Mouse (Mus musculus): ENCODE results near the gene Spaca4.

Spaca4 gene

DNA sequence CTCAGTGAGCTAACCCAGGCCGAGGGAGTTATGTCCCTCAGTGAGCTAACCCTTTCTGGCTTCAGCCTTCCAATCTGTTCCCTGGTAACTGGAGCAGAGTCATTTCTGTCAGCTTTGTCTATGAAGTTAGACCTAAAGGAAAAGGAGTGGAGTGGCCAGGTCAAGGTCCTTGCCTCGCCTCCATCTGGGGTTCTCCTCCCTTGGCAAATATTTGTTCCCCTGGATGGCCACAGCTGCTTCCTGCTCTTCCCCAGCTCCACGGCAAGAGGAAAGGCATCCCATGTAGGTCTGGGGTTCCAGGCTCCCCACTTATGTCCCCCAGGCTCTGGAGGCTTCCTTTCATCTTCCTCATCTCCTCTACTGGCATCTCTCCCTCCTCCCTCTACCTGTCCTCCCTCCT is 2.0 kb upstream of the Spaca4 start:
- no peak for DNase-seq (ENCODE audit: low read depth, low spot score)

DNA sequence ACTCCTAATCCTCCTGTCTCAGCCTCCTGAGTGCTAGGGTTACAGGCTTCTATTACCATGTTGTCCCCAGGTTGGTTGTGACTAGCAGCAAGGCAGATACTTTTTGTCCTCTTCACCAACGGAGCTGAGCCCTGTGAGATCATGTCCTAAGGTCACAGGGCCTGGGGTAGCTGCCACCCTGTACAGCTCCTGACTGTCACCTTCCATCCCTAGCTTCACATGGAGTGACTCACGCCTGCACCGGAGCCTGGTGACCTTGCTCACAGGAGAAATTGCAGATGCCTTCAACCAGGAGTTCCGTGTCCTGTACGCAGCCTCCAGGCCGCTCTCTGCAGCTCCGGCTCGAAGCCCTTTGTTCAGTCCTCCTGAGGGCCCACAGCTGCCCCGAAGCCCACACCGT is 806 bp upstream of the Spaca4 start:
- DNase-seq (ENCODE audit: low read depth, low spot score), result no peak

DNA sequence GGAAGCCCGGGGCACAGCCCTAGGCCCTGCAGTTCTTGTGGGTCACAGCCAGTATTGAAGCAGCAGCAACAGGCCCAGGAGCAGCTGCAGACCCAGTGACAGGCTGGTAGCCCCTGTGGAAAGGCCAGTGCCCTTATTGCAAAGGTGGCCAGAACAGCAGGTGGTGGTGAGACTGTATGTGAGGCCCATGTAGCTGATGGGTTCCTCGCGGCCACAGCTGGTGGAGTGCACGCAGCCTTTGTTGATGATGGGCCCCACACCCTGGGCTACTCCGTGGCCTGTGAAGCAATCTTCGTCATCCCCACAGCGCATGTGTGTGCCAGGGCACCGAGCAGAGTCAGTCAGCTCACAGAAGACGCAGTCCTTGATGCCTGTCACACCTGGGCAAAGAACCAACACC is 462 bp downstream of the Spaca4 start:
- DNase-seq (ENCODE audit: low read depth, low spot score), result no peak

DNA sequence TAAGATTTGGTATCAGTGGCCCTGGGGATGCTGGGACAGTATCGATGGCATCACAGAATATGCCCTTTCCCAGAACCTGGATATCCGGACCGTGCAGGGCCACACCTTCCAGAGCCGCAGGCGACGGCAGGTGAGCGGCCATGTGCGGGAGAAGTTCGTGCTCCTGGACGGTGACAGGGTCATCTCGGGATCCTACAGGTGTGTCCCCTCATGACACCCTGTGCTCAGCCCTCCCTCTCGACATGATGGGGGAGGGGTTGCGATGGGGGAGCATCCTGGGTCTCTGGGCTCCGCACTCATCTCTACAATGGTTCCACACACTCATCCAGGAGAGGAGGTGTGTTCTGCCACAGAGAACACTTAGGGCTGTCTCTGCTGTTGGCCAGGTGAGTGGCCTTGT is 1.8 kb downstream of the Spaca4 start:
- no peak for DNase-seq (ENCODE audit: low read depth, low spot score)

DNA sequence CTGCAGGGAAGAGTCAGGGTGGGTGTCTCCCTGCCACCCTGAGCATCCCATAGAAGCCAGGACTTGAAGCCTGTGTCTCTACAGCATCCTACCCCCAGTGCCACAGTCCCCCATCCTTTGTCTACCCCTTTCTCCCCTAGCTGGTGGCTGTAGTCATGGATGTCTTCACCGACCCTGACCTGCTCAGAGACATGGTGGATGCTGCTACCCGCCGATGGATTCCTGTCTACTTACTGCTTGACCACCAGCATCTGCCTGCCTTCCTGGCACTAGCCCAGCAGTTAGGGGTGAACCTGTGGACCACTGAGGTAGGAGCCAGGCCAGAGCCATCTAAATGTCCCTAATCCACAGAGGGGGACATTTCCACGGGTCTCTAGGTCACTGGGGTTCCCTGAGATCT is 2.3 kb downstream of the Spaca4 start:
- no peak for DNase-seq (ENCODE audit: low read depth, low spot score)

DNA sequence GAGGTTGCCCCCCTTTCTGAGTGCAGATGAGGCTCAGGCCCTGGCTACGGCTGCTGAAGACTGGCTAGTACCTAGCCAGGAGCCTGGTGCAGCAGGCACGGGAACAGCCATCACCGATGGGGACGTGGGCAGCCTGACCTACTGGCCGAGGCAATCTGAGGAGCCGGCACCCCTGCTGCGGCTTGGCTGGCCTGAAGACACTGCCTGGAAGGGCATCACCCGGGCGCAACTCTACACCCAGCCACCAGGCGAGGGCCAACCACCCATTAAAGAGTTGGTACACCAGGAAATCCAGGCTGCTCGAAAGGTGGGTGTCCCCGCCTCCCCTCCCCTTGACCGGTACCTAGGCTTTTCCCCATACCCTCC is 3.3 kb downstream of the Spaca4 start:
- no peak for DNase-seq (ENCODE audit: low read depth, low spot score)

DNA sequence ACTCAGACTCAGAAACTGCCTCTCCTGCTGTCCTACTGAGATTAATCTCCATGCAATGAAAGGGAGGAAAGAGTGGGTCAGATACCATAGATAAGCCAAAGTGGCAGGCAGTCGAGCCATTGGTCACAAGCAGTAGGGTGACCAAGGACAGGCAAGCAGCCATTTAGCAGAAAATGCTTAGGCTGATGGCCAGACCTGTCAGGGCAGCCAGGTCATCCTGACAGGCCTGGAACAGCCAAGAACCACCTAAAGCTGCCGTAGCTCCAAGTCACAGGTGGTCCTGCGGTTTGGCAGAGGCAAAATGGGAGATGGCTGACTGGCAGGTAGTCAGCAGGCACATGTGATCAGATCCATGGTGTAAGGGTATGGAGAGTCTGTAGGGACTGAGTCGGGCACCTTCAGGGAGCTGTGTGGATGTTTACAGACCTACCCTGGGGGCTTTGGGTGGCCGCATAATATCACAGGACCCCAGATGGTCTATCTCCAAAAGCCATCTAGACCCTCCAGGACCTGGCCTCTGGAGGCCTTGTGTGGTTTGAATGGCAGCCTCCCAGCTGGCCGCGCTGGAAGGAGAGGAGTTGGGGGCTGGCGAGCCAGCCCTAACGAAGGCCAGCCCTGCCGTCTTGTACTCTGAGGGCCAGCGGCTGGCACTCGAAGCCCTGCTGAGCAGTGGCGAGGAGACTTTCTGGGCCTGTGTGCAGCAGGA is 3.8 kb downstream of the Spaca4 start:
- DNase-seq (ENCODE audit: low read depth, low spot score), result no peak

DNA sequence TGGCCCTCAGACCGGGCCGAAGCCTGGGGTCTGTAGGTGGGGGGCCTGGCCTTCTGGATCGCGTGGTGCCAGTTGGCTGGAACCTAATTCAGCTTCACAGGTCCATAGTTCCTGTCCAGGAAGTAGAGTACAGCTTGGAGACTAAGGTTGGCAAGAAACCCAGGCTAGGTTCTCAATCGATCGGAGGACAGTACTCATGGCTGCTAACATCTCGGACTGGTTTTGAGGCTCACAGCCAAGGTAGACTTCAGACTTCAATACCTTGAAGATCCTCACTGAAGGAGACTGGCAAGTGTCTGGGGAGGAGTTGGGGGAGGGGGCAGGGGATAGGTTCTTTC is 4.4 kb downstream of the Spaca4 start:
- no peak for DNase-seq (ENCODE audit: low read depth, low spot score)

DNA sequence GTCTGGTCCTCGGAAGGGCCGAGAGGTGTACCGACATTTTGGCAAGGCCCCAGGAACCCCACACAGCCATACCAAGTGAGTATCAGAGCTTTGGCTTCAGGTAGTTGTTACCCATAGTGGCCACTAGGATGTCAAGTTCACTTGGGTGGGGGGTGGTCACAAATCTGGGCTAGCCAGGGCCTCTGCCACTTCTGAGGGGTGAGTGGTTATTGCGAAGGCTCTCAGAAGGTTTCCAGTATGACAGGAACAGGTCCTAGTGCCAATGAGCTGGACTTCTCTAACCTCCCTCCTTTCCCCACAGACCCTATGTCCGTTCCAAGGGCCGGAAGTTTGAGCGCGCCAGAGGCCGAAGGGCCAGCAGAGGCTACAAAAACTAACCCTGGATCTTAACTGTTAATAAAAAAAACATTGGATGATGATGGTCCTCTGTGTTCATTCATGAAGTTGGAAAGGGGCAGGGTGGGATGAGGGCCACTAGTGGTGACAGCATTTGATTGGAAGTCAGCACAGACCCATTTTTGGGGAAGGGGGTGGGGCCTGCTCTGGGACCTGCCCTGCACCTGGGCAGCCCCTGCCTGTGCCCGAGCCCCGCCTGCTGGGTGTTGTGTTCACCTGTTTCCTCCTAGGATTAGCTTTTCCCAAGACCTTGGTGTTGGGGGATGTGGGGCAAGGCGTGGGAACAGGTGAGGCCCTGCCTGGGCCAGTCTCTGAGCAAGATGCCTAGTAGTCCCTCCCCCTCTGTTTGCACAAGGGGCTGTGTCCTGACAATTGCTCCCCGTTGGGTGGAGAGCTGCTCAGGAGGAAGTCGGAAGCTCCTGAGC is 5.0 kb downstream of the Spaca4 start, which contains the start of gene Fam83e:
Fam83e (plus strand) TSS at position 800 of the 821 bp plus-strand sequence.
- DNase-seq (ENCODE audit: low read depth, low spot score), result no peak

DNA sequence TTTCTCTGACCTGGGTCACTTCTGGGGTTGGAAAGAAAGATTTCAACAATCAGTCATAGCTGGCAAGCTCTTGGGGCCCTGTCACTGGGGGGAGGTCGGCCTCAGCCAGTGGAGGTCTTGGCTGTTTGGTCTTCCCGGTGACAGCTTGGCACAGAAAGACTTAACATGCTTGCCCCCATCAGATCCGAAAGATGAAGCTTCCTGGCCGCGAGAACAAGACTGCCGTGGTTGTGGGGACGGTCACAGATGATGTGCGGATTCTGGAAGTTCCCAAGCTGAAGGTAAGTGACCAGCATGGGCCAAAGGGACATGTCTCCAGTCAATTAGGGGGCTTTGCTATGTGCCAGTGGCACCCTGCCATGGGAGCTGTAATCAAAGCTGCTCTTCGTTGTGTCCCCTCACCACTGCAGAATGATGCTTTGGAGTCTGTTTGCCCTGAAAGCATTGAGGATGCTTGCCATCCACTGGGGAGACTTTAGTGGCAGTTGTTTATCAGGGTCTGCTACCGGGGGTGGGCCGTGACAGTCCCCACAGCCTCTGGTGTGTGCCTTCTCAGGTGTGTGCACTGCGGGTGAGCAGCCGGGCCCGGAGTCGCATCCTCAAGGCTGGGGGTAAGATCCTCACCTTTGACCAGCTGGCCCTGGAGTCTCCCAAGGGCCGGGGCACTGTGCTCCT is 5.7 kb downstream of the Spaca4 start:
- no peak for DNase-seq (ENCODE audit: low read depth, low spot score)

DNA sequence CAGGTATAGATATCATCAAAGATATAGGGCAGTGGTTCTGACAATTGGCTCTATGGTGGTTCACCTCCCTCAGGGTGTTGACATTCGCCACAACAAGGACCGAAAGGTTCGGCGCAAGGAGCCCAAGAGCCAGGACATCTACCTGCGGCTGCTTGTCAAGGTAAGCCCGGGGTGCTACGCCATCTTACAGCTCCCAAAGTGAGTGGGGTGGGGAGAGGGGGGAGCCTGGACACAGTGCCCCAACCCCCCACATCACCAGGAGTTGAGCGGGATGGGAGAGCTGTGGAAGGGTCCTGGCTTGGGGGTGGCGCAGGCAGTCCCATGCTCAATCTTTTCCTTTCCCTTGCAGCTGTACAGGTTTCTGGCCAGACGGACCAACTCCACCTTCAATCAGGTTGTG is 6.4 kb downstream of the Spaca4 start:
- no peak for DNase-seq (ENCODE audit: low read depth, low spot score)

DNA sequence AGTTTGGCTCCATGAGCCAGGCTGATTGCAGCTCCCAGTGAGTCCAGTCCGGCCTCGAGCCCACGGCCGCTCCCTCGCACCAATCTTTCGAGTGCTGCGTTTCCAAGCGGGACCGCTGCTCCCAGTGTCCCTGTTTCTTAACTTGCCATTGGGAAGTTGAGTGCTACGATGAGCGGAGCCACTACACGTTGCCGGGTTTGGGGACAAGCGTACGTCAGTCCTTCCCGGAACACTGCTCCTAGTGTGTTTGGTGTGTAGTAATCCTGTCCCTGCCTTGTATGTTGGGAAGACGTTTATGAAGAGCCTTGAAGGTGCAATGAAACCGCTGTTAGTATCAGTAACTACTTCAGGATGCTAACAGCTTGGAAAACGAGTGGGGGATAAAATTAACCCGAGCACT is 7.3 kb downstream of the Spaca4 start:
- DNase-seq (ENCODE audit: low read depth, low spot score), result no peak

DNA sequence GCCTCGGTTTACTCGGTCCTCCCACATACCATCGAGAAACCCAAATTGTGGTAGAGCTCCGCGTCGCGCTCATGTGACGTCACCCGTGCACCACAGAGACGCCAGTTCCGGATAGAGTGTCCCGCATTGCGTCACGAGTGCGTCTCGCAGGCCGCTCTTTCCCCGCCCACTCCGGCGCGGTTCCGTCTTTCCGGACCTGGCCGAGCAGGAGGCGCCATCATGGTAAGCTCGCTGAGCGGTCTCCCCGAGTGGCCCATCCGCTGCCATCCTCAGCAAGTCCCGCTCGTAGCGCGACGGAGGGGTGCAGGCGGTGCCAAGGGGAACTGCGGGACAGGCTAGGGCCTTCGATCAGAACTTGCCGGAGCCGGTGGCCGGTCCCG is 7.7 kb downstream of the Spaca4 start, which contains the start of gene Sphk2:
Sphk2 (minus strand) TSS at position 85 of the 380 bp plus-strand sequence.
- peak; percentile 97 for DNase-seq (ENCODE audit: low read depth, low spot score)

DNA sequence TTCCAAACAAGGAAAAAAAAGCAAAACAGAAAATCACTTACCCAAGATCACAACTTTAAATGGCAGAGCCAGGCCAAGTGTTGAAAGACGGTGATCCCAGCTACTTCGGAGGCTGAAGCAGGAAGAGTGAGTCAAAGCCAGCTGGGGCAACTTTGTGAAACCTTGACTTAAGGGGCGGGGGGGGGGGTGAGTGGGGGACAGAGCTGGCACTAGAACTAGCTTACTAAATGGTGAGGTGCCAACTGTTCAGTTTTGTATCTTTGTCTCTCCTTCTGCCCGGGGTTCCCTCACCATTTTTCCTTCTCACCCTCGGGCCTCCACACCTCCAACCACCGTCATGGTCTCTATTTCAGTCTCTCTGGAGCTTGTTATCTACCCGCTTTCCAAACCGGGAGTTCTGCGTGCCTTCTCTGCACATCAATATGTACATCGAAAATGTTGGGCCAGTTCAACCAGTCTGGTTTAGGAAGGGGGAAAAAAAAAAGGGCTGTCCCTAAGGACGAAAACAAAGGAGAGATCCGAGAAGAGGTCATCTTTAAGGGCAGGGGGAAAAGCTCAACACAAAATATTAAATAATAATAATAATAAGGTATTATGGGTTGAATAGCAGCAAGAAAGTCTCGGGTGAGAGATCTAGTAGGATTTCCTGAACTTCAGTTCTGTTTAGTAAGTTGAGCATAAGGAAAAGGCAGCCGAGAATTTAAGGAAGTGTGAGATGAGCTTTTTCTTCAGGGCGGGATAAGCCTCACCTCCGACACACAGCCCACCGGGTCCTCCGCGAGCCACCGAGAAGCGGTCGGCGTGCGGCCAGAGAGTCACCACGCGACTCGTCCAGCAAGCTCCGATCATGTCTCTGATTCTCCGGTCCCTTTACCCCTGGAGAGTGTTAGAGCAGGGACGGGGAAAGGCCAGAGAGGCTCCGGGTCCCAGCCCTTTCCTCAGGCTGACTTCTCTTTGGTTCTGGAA is 8.4 kb downstream of the Spaca4 start:
- DNase-seq (ENCODE audit: low read depth, low spot score), result no peak

DNA sequence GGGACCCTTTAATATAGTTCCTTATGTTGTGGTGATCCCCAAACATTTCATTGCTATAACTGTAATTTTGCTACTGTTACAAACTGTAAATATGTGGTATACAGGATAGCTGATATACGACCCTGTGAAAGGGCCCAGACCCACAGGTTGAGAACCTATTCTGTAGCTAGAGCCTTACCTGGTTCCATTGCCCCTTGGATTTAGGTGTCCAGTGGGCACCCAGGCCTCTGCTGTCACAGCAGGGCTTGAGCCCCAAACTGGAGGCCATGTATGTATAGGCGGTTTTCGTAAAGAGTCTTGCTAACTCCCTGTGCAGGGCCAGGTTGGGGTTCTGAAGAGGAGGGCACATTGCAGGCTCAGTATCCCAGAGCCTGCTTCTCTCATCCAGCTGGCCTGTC is 9.2 kb downstream of the Spaca4 start:
- DNase-seq (ENCODE audit: low read depth, low spot score), result no peak

DNA sequence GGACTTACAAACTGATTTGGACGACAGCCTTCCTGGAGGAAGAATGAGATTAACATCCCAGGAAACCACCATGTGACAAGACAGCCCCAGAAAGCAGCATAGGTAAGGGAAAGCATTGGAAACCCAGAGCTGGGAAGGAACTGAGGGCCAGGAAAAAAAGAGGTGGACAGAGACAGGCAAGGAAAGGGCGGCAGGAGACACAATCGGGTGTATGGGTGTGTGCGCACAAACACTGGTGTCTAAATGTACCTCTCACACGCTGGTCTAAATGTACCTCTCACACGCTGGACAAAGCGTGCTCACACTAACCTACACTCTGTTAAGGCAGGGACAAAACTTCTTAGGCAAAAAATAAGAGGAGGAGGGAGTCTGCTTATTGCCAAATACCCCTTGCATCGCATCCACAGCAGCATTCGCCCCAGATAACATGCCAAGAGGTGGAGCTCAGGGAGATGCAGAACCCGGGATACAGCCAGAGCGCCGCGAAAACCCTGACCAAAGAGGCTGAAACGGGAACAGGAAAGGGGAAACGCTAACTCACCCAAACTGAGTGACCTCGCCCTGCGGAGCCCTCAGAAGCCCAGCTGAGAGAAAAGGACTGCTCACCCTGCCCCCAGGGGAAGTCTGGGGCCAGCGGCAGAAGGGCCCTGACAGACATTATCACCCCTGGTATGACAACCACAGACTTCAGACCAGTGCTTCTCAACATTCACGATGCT is 9.7 kb downstream of the Spaca4 start:
- no peak for DNase-seq (ENCODE audit: low read depth, low spot score)

DNA sequence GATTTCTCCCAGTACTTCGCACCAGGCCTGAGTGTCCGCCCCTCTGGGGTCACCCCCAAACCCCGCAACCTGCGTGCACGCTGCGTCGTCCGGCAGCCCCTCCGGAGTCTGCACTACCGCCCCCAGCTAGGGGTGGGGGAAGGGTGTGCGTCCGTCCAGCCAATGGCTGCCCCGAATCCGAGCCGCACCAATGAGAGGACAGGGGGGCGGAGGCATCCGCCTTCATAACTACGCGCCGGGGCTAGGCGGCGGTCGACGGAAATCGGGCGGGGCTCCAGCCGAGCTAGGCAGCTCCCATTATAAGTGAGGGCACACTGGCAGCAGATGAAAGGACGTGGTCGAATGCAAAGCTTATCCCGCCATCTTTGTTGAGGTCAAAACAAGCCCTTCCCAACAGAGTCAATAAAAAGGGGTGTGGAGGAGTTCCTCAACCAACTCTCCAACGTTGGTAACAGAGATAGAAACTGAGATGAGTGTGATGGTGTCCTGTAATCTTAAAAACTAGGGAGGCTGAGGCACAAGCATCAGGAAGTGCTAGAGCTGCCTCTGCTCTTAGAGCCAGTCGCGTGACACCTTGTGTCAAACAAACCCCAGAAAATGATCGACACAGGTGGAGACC is 10.4 kb downstream of the Spaca4 start, which contains the start of gene Rpl18:
Rpl18 (plus strand) TSS at position 368 of the 619 bp plus-strand sequence.
- peak; percentile 89 for DNase-seq (ENCODE audit: low read depth, low spot score)

DNA sequence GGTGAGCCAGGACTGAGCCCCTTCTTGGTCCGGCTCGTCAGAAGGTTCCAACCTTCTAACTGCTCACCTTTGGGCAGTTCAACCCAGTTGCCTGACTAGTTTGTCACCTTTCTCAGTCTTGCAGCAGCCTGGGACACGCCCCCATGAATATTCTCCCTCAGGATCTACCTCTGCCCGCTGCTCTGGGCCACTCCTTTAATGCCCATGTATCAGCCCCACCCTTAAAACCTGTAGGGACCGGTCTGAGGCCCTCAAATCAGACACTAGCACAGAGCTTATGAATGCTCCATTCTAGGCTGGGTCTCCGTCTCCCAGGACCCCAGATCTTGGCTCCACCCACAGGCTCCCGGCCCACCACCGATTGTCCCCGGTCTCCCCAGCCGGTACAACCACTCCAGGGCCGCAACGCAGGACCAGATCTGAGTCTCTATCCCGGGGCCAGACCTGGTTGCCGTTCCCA is 11.0 kb downstream of the Spaca4 start:
- no peak for DNase-seq (ENCODE audit: low read depth, low spot score)

DNA sequence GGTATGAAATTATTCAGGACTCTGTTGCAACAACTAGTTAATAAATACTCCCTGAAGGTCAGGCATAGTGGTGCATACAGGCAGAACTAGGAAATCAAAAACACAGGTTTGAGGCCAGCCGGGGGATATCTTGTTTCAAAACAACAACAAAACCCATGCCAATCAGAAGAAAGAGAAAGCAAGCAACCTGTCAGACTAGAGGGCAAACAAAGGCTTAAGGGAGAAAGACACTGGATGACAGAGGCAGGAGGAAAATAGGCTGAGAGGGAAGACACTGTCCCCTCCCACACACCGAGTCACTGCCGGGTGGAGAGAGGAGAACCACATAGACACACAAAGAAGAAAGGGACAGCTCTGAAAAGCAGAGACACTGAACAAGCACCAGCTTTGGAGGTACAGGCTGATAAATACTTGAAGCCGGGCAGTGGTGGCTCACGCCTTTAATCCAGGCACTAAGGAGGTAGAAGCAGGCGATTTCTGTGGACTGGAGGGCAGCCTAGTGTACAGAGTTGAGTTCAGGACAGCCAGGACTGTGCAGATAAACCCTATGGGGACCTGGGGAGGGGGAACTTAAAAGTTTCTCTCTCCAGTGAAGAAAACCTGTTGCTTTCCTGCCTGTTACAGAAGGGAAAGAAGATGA is 11.6 kb downstream of the Spaca4 start:
- no peak for DNase-seq (ENCODE audit: low read depth, low spot score)

DNA sequence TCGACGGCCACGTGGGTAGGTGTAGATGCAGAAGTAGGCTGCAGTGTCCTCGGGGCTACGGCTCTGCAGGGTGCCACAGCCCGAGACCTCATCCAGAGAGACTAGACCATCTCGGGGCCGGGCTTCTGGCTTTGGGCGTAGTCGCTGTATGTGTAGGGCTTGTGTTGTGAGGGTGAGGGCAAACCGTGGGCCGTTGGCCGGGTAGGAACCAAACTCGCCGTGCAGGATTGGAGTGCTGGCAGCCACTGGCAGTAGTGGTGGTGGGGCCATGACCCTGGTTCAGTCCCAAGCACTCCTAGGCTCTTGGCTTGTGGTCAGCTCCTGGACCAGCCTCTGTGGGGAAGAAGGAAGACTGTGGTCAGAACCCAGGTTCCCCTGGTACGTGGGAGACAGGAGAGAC is 12.2 kb downstream of the Spaca4 start:
- DNase-seq (ENCODE audit: low read depth, low spot score), result no peak
